Mouse (Mus musculus): ENCODE data around the gene Osbp2. TPM values are rescaled to one million over a fixed set of nuclear protein-coding genes. Genes with fewer than 3 reads are reported as not detected.

Osbp2 gene
- polyA plus RNA-seq, 1 experiment from 2014 or later, result 1.3 TPM

DNA sequence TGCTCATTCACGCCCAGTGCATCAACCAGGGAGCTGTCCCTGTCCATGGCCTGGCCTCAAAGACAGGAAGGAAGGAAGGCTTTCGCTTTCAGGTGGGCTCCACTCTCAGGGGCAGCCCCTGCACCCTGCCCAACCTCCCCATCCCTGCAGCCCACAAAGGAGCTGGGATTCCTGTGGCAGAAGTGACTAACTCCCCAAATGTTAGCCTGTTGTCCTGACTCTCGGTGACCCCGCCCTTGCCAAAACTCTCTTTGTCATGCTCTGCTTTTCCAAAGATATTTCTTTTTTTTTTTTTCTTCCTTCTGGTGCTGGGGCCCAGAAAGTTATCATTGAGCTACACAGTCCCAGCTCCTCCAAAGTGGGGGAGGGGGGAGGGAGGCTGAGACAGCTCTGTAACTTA lies 45.5 kb upstream of the Osbp2 start:
- WGBS, result 80% methylated on average over 4 of the region's 4 CpGs

DNA sequence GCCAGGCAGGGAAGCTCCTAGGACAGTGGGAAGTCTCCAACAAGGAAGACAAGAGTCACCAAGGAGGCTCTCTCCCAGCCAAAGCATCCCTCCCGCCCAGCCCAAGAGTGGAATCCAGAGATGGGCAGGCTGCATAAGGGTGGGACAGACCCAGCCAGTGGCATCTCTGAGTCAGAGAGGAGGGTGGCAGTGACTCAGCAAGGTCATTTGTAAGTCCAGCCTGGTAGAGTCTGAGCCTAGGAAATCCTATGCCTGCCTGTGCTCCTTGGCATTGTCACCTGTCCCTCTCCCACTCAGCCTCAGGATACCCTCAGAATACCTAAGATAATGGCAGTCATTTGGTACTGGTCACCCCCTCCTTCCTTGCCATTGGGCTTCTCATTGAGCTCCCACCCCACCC lies 41.7 kb upstream of the Osbp2 start:
- no peak for TF ChIP-seq CTCF (IDR thresholded peaks at IDR 0.05; ENCODE audit: low read depth)
- Histone ChIP-seq H3K36me3 (ENCODE audit: insufficient read depth, low read length) (no peaks in the 10 kb centered on the region), H3K9me3 (replicated peaks; ENCODE audit: low read length) (no peaks in the 10 kb centered on the region), H3K4me1 (replicated peaks; ENCODE audit: insufficient read depth, low read length) (no peaks in the 10 kb centered on the region), H3K9ac (ENCODE audit: low read depth, low read length) (no peak overlapping the region), H3K4me3 (replicated peaks; ENCODE audit: low read depth, low read length) (no peak overlapping the region), H3K27me3 (ENCODE audit: insufficient read depth, low read length) (no peaks in the 10 kb centered on the region), H3K27ac (no peak overlapping the region), H3K4me2 (ENCODE audit: low read length) (no peak overlapping the region)
- WGBS, result 86% methylated on average over 1 of the region's 1 CpGs
- DNase-seq (ENCODE audit: low spot score), result no peak
- no peak for ATAC-seq (replicated peaks; ENCODE audit: low FRiP score, low read depth)

More for the DNA sequence above, 45.5 kb upstream of the Osbp2 start:
- no peak for TF ChIP-seq CTCF (IDR thresholded peaks at IDR 0.05; ENCODE audit: low read depth)
- peaks cover 26% of the 10 kb centered on the region; the same call in 1 of the 2 replicates for H3K4me1 ChIP-seq (replicated peaks; ENCODE audit: insufficient read depth, low read length)
- no peaks in the 10 kb centered on the region for H3K27me3 ChIP-seq (ENCODE audit: insufficient read depth, low read length)
- DNase-seq (ENCODE audit: low spot score) (no peak), ATAC-seq (replicated peaks; ENCODE audit: low FRiP score, low read depth) (no peak)
- H3K27ac ChIP-seq, result no peak overlapping the region
- H3K9me3 ChIP-seq (replicated peaks; ENCODE audit: low read length), result no peaks in the 10 kb centered on the region
- H3K36me3 ChIP-seq (ENCODE audit: insufficient read depth, low read length), result no peaks in the 10 kb centered on the region
- no peak overlapping the region for H3K9ac ChIP-seq (ENCODE audit: low read depth, low read length)
- no peak overlapping the region for H3K4me3 ChIP-seq (replicated peaks; ENCODE audit: low read depth, low read length)
- H3K4me2 ChIP-seq (ENCODE audit: low read length), result no peak overlapping the region

DNA sequence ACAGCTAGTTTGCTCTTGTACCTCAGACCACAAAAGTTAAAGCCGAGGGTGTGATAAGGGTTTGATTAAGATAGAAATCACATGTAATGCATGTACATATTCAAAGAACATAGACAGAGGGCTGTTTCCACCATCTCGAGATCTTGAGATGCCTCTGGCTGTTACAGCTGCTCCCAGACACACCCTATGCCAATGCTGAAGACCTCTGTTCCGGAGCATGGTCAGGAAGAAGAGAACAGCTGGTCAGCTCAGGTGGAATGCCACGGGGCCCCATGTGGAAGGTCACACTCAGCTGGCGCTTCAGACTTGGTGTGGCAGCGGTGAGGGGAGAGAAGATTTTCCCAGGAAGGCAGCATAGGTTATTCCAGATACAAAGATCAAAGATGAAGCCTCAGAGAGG lies 41.0 kb upstream of the Osbp2 start:
- ATAC-seq (replicated peaks; ENCODE audit: low FRiP score, low read depth) (no peak), DNase-seq (ENCODE audit: low spot score) (no peak)
- Histone ChIP-seq H3K4me2 (ENCODE audit: low read length) (no peak overlapping the region), H3K9me3 (replicated peaks; ENCODE audit: low read length) (no peaks in the 10 kb centered on the region), H3K4me3 (replicated peaks; ENCODE audit: low read depth, low read length) (no peak overlapping the region), H3K9ac (ENCODE audit: low read depth, low read length) (no peak overlapping the region), H3K27me3 (ENCODE audit: insufficient read depth, low read length) (no peaks in the 10 kb centered on the region), H3K36me3 (ENCODE audit: insufficient read depth, low read length) (no peaks in the 10 kb centered on the region), H3K4me1 (replicated peaks; ENCODE audit: insufficient read depth, low read length) (no peaks in the 10 kb centered on the region), H3K27ac (no peak overlapping the region)
- 63% methylated on average over 6 of the region's 6 CpGs for WGBS
- TF ChIP-seq CTCF (IDR thresholded peaks at IDR 0.05; ENCODE audit: low read depth), result no peak

DNA sequence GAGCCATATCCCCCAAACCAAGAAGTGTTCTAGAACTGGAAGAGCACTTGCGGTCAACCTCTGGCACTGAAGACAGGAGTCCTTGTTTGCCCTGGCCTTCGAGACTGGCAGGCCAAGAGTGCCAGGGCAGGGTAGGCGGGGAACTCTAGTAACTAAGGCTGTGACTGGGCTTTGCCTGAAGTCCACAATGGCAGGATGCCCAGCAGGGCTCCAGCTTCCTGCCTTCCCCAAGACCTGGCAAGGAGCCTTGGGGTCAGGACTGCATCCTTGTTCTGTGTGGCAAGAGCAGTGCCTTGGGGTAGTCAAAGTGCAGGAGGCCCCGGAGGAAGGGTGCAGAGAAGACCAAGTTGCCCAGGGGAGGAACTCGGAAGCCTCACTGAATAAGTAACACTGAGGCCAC lies 39.3 kb upstream of the Osbp2 start:
- DNase-seq (ENCODE audit: low spot score) (no peak), ATAC-seq (replicated peaks; ENCODE audit: low FRiP score, low read depth) (no peak)
- TF ChIP-seq CTCF (IDR thresholded peaks at IDR 0.05; ENCODE audit: low read depth), result no peak
- Histone ChIP-seq H3K4me1 (replicated peaks; ENCODE audit: insufficient read depth, low read length) (no peaks in the 10 kb centered on the region), H3K9me3 (replicated peaks; ENCODE audit: low read length) (no peaks in the 10 kb centered on the region), H3K27me3 (ENCODE audit: insufficient read depth, low read length) (no peaks in the 10 kb centered on the region), H3K9ac (ENCODE audit: low read depth, low read length) (no peak overlapping the region), H3K4me3 (replicated peaks; ENCODE audit: low read depth, low read length) (no peak overlapping the region), H3K4me2 (ENCODE audit: low read length) (no peak overlapping the region), H3K27ac (no peak overlapping the region), H3K36me3 (ENCODE audit: insufficient read depth, low read length) (0 out of 2 replicates have a peak, but pooled peaks cover 4% of the 10 kb centered on the region)
- 72% methylated on average over 5 of the region's 5 CpGs for WGBS

DNA sequence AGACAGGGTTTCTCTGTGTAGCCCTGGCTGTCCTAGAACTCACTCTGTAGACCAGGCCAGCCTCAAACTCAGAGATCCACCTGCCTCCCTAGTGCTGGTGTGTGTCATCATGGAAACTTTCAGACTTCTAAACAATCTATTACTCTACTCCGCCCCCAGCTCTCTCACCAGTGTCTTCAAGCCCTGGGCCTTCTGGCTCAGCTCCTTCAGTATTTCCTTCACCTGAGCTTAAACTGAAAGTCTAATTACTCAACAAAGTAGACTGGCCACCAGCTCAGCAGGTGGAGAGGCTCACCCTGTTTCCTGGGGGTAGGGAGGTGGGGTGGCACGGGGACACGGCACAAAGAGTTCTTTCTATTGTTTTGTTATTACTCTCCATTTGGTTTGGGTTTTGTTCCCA lies 38.8 kb upstream of the Osbp2 start:
- no peak for TF ChIP-seq CTCF (IDR thresholded peaks at IDR 0.05; ENCODE audit: low read depth)
- Histone ChIP-seq H3K9ac (ENCODE audit: low read depth, low read length) (no peak overlapping the region), H3K9me3 (replicated peaks; ENCODE audit: low read length) (no peaks in the 10 kb centered on the region), H3K4me3 (replicated peaks; ENCODE audit: low read depth, low read length) (no peak overlapping the region), H3K4me2 (ENCODE audit: low read length) (no peak overlapping the region), H3K4me1 (replicated peaks; ENCODE audit: insufficient read depth, low read length) (no peaks in the 10 kb centered on the region), H3K27me3 (ENCODE audit: insufficient read depth, low read length) (no peaks in the 10 kb centered on the region), H3K36me3 (ENCODE audit: insufficient read depth, low read length) (0 out of 2 replicates have a peak, but pooled peaks cover 5% of the 10 kb centered on the region), H3K27ac (no peak overlapping the region)
- DNase-seq (ENCODE audit: low spot score), result no peak
- WGBS, result 92% methylated on average over 3 of the region's 3 CpGs
- ATAC-seq (replicated peaks; ENCODE audit: low FRiP score, low read depth), result no peak

DNA sequence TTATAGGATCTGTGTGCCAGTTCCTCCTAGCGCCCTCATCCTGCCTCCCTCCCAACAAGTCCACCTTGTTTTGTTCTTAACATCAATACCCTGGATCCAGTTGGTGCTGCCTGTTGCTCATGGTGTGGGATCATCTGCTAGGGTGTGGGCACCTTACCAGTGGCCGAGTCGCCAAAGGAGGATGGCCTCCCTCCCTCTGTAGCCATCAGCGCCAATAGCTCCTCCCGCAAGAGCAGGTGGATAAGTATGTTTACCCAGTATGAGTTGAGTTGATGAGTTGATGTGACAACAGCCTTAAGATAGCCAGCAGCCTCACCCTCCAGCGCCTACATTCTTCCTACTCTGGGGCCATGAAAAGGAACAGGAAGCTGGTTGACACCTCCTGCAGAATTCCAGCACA lies 36.6 kb upstream of the Osbp2 start:
- no peak overlapping the region for H3K9ac ChIP-seq (ENCODE audit: low read depth, low read length)
- no peak overlapping the region for H3K4me2 ChIP-seq (ENCODE audit: low read length)
- no peak for DNase-seq (ENCODE audit: low spot score)
- no peak overlapping the region for H3K4me3 ChIP-seq (replicated peaks; ENCODE audit: low read depth, low read length)
- no peaks in the 10 kb centered on the region for H3K9me3 ChIP-seq (replicated peaks; ENCODE audit: low read length)
- TF ChIP-seq CTCF (IDR thresholded peaks at IDR 0.05; ENCODE audit: low read depth), result no peak
- H3K27me3 ChIP-seq (ENCODE audit: insufficient read depth, low read length), result no peaks in the 10 kb centered on the region
- H3K27ac ChIP-seq, result no peak overlapping the region
- H3K4me1 ChIP-seq (replicated peaks; ENCODE audit: insufficient read depth, low read length), result no peaks in the 10 kb centered on the region
- 0 out of 2 replicates have a peak, but pooled peaks cover 5% of the 10 kb centered on the region for H3K36me3 ChIP-seq (ENCODE audit: insufficient read depth, low read length)
- no peak for ATAC-seq (replicated peaks; ENCODE audit: low FRiP score, low read depth)
- WGBS, result 81% methylated on average over 6 of the region's 6 CpGs

DNA sequence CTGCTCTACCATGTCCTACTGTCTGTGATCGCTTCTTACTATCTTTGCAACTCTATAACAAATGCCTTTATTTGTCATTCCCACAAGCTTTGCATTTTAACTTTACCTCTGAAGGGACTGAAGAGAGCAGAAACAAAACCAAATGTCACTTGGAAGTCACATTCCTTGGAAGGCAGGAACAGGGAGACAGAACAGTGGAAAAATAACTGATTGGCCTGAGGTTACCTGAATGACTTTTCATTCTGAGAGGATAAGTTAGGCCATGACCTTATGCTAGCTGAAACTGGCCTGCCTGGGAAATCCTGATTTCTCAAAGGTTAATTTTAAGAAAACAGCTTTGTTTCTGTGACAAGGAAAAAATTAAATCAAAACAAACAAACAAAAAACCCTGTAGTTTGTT lies 32.2 kb upstream of the Osbp2 start:
- Histone ChIP-seq H3K9ac (ENCODE audit: low read depth, low read length) (no peak overlapping the region), H3K27ac (peak overlapping the region; percentile 52; the same call in 1 of the 2 replicates), H3K4me1 (replicated peaks; ENCODE audit: insufficient read depth, low read length) (no peaks in the 10 kb centered on the region), H3K4me3 (replicated peaks; ENCODE audit: low read depth, low read length) (no peak overlapping the region), H3K4me2 (ENCODE audit: low read length) (no peak overlapping the region), H3K27me3 (ENCODE audit: insufficient read depth, low read length) (no peaks in the 10 kb centered on the region), H3K36me3 (ENCODE audit: insufficient read depth, low read length) (0 out of 2 replicates have a peak, but pooled peaks cover 5% of the 10 kb centered on the region), H3K9me3 (replicated peaks; ENCODE audit: low read length) (no peaks in the 10 kb centered on the region)
- WGBS, result 82% methylated on average over 1 of the region's 1 CpGs
- no peak for ATAC-seq (replicated peaks; ENCODE audit: low FRiP score, low read depth)
- no peak for DNase-seq (ENCODE audit: low spot score)
- TF ChIP-seq CTCF (IDR thresholded peaks at IDR 0.05; ENCODE audit: low read depth), result no peak

Data from kidney, postnatal 0 days (tissue).